Mouse (Mus musculus): ENCODE results near the gene Hcrt.

Hcrt gene

DNA sequence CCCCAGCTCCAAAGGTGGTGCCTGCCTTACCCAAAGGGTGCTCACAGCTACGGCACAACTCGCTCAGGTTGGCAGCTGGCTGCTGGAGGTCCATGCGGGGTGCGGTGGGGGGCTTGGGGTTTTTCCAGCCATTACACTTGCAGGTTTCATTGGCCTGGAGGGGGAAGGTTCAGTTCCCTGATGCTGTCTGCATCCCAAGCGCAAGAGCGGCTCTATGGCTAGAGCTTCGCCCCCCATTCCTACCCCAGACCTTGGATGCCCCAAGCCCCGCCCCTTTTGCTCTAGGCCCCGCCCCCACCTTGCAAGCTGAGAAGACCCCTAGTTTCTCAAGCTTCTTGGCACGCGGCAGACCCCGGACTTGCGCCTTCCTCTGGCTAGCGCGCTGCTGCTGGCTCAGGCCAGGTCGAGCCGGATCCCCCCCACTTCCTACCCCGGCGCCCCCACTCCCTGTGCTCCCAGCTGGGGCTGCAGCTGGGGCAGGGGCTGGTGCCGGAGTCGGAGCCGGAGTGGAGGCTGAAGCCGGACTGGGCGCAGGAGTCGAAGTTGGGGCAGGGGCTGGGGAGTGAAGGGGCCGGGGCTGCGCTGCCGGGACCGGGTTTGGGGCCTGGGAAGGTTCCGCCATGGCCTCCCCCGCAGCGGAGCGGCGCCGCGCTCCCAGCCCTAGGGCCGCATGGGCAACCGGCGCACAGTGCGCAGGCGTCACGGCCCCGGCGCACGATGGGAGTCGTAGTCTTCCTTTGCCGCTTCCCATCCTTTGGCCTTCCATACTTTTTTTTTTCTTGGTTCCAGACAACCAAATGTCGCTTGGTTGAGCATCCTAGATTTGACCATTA is 50.7 kb downstream of the Hcrt start, which contains the start of gene Kat2a:
Gene Kat2a (minus strand): TSS at position 683 of the 833 bp plus-strand sequence.
- DNase-seq (ENCODE audit: inconsistent ontology term) = peak; percentile 86

Measured in Muller cell, postnatal 12 days (primary cell).